Mouse (Mus musculus): Measurements from ENCODE around the gene Iqgap2. TPM values are rescaled to one million over a fixed set of nuclear protein-coding genes. Genes with fewer than 3 reads are reported as not detected.

The Iqgap2 gene
- polyA plus RNA-seq, 1 experiment, result 15.5 TPM

GRCm38 (mm10) chr13:95611752-95612151, 280.0 kb downstream of the Iqgap2 start:
- 92% methylated on average over 4 of the region's 4 CpGs for WGBS
- Histone ChIP-seq H3K4me3 (replicated peaks; ENCODE audit: control insufficient read depth, low read depth, low read length) (no peak overlapping the region), H3K27ac (ENCODE audit: control insufficient read depth, insufficient read depth, low read depth, low read length, poor library complexity) (no peak overlapping the region), H3K4me1 (ENCODE audit: control insufficient read depth, insufficient read depth, low read length) (no peaks in the 10 kb centered on the region)
- TF ChIP-seq CTCF (IDR thresholded peaks at IDR 0.05; ENCODE audit: control insufficient read depth, insufficient read depth, low read length) (no peak), POLR2A (IDR thresholded peaks at IDR 0.05; ENCODE audit: borderline replicate concordance, control insufficient read depth, low read depth, low read length) (no peak)

- TF ChIP-seq CTCF (IDR thresholded peaks at IDR 0.05; ENCODE audit: control insufficient read depth, insufficient read depth, low read length) (no peak), POLR2A (IDR thresholded peaks at IDR 0.05; ENCODE audit: borderline replicate concordance, control insufficient read depth, low read depth, low read length) (no peak)
- WGBS, result 75% methylated on average over 16 of the region's 16 CpGs
- Histone ChIP-seq H3K4me3 (replicated peaks; ENCODE audit: control insufficient read depth, low read depth, low read length) (no peak overlapping the region), H3K4me1 (ENCODE audit: control insufficient read depth, insufficient read depth, low read length) (no peaks in the 10 kb centered on the region), H3K27ac (ENCODE audit: control insufficient read depth, insufficient read depth, low read depth, low read length, poor library complexity) (no peak overlapping the region)
Measured at GRCm38 (mm10) chr13:95610786-95611562, 280.7 kb downstream of the Iqgap2 start.

GRCm38 (mm10) chr13:95609088-95609420, 282.7 kb downstream of the Iqgap2 start:
- no peak overlapping the region for H3K4me3 ChIP-seq (replicated peaks; ENCODE audit: control insufficient read depth, low read depth, low read length)
- H3K27ac ChIP-seq (ENCODE audit: control insufficient read depth, insufficient read depth, low read depth, low read length, poor library complexity), result no peak overlapping the region
- no peak for TF ChIP-seq CTCF (IDR thresholded peaks at IDR 0.05; ENCODE audit: control insufficient read depth, insufficient read depth, low read length)
- no peaks in the 10 kb centered on the region for H3K4me1 ChIP-seq (ENCODE audit: control insufficient read depth, insufficient read depth, low read length)
- WGBS, result 84% methylated on average over 2 of the region's 2 CpGs

- H3K4me3 ChIP-seq (replicated peaks; ENCODE audit: control insufficient read depth, low read depth, low read length), result no peak overlapping the region
- H3K4me1 ChIP-seq (ENCODE audit: control insufficient read depth, insufficient read depth, low read length), result no peaks in the 10 kb centered on the region
- H3K27ac ChIP-seq (ENCODE audit: control insufficient read depth, insufficient read depth, low read depth, low read length, poor library complexity), result no peak overlapping the region
- TF ChIP-seq POLR2A (IDR thresholded peaks at IDR 0.05; ENCODE audit: borderline replicate concordance, control insufficient read depth, low read depth, low read length) (no peak), CTCF (IDR thresholded peaks at IDR 0.05; ENCODE audit: control insufficient read depth, insufficient read depth, low read length) (no peak)
- WGBS, result 78% methylated on average over 6 of the region's 6 CpGs
Measured at GRCm38 (mm10) chr13:95608416-95609087, 283.2 kb downstream of the Iqgap2 start.

- no peak overlapping the region for H3K4me3 ChIP-seq (replicated peaks; ENCODE audit: control insufficient read depth, low read depth, low read length)
- H3K4me1 ChIP-seq (ENCODE audit: control insufficient read depth, insufficient read depth, low read length), result no peaks in the 10 kb centered on the region
- WGBS, result 91% methylated on average over 8 of the region's 8 CpGs
- no peak overlapping the region for H3K27ac ChIP-seq (ENCODE audit: control insufficient read depth, insufficient read depth, low read depth, low read length, poor library complexity)
- TF ChIP-seq CTCF (IDR thresholded peaks at IDR 0.05; ENCODE audit: control insufficient read depth, insufficient read depth, low read length), result no peak
- no peak for TF ChIP-seq POLR2A (IDR thresholded peaks at IDR 0.05; ENCODE audit: borderline replicate concordance, control insufficient read depth, low read depth, low read length)
Measured at GRCm38 (mm10) chr13:95607019-95607418, 284.7 kb downstream of the Iqgap2 start.

GRCm38 (mm10) chr13:95604288-95604687, 287.4 kb downstream of the Iqgap2 start:
- 95% methylated on average over 25 of the region's 25 CpGs for WGBS
- no peak overlapping the region for H3K27ac ChIP-seq (ENCODE audit: control insufficient read depth, insufficient read depth, low read depth, low read length, poor library complexity)
- no peak overlapping the region for H3K4me3 ChIP-seq (replicated peaks; ENCODE audit: control insufficient read depth, low read depth, low read length)
- no peaks in the 10 kb centered on the region for H3K4me1 ChIP-seq (ENCODE audit: control insufficient read depth, insufficient read depth, low read length)
- no peak for TF ChIP-seq CTCF (IDR thresholded peaks at IDR 0.05; ENCODE audit: control insufficient read depth, insufficient read depth, low read length)
- no peak for TF ChIP-seq POLR2A (IDR thresholded peaks at IDR 0.05; ENCODE audit: borderline replicate concordance, control insufficient read depth, low read depth, low read length)

- TF ChIP-seq POLR2A (IDR thresholded peaks at IDR 0.05; ENCODE audit: borderline replicate concordance, control insufficient read depth, low read depth, low read length) (no peak), CTCF (IDR thresholded peaks at IDR 0.05; ENCODE audit: control insufficient read depth, insufficient read depth, low read length) (no peak)
- Histone ChIP-seq H3K27ac (ENCODE audit: control insufficient read depth, insufficient read depth, low read depth, low read length, poor library complexity) (no peak overlapping the region), H3K4me3 (replicated peaks; ENCODE audit: control insufficient read depth, low read depth, low read length) (no peak overlapping the region), H3K4me1 (ENCODE audit: control insufficient read depth, insufficient read depth, low read length) (no peaks in the 10 kb centered on the region)
- 56% methylated on average over 3 of the region's 3 CpGs for WGBS
Measured at GRCm38 (mm10) chr13:95599833-95600359, 291.8 kb downstream of the Iqgap2 start.

GRCm38 (mm10) chr13:95598232-95598920, 293.3 kb downstream of the Iqgap2 start:
- WGBS, result 89% methylated on average over 18 of the region's 18 CpGs
- no peak for TF ChIP-seq POLR2A (IDR thresholded peaks at IDR 0.05; ENCODE audit: borderline replicate concordance, control insufficient read depth, low read depth, low read length)
- TF ChIP-seq CTCF (IDR thresholded peaks at IDR 0.05; ENCODE audit: control insufficient read depth, insufficient read depth, low read length), result no peak
- H3K4me3 ChIP-seq (replicated peaks; ENCODE audit: control insufficient read depth, low read depth, low read length), result no peak overlapping the region
- no peaks in the 10 kb centered on the region for H3K4me1 ChIP-seq (ENCODE audit: control insufficient read depth, insufficient read depth, low read length)
- H3K27ac ChIP-seq (ENCODE audit: control insufficient read depth, insufficient read depth, low read depth, low read length, poor library complexity), result no peak overlapping the region

All from bone marrow, adult 2 months (tissue).